Mouse (Mus musculus) urinary bladder, postnatal 4 days (tissue): ENCODE results near the gene Cct5.

ENCODE experiments used
- DNase-seq, 2 experiments: peaks; one replicate each; pipeline ENCODE4 v3.0.0; 2021 to 2022; ENCODE audit warnings: low spot score in 2 of 2

Gene Cct5

GRCm38 (mm10) chr15:31563577-31564546 lies 37.7 kb downstream of the Cct5 start:
- no peak for DNase-seq

- no peak for DNase-seq
Measured at GRCm38 (mm10) chr15:31562847-31563246, 38.8 kb downstream of the Cct5 start.

GRCm38 (mm10) chr15:31561976-31562375 lies 39.6 kb downstream of the Cct5 start:
- no peak for DNase-seq

GRCm38 (mm10) chr15:31561390-31561789 lies 40.2 kb downstream of the Cct5 start:
- DNase-seq, result no peak

- DNase-seq, result no peak
Measured at GRCm38 (mm10) chr15:31554855-31555254, 46.7 kb downstream of the Cct5 start.

GRCm38 (mm10) chr15:31550381-31550780 lies 51.2 kb downstream of the Cct5 start:
- no peak for DNase-seq

GRCm38 (mm10) chr15:31547421-31547820 lies 54.2 kb downstream of the Cct5 start:
- DNase-seq, result no peak

- no peak for DNase-seq
Measured at GRCm38 (mm10) chr15:31546291-31546690, 55.3 kb downstream of the Cct5 start.

- DNase-seq, result no peak
Measured at GRCm38 (mm10) chr15:31545058-31545457, 56.5 kb downstream of the Cct5 start.

- no peak for DNase-seq
Measured at GRCm38 (mm10) chr15:31543246-31543645, 58.4 kb downstream of the Cct5 start.

- DNase-seq, result no peak
Measured at GRCm38 (mm10) chr15:31542013-31542958, 59.3 kb downstream of the Cct5 start.
